Mouse (Mus musculus) embryo, embryonic 10.5 days (tissue): Measurements from ENCODE around the gene Adamts9.
A peak's percentile ranks its signal among the peaks of the same experiment; 100 is the strongest.

ENCODE experiments used
- DNase-seq: peaks from one replicate; pipeline ENCODE4 v3.0.0-alpha.2; 2015; ENCODE audit warnings: low spot score

Gene Adamts9

DNA sequence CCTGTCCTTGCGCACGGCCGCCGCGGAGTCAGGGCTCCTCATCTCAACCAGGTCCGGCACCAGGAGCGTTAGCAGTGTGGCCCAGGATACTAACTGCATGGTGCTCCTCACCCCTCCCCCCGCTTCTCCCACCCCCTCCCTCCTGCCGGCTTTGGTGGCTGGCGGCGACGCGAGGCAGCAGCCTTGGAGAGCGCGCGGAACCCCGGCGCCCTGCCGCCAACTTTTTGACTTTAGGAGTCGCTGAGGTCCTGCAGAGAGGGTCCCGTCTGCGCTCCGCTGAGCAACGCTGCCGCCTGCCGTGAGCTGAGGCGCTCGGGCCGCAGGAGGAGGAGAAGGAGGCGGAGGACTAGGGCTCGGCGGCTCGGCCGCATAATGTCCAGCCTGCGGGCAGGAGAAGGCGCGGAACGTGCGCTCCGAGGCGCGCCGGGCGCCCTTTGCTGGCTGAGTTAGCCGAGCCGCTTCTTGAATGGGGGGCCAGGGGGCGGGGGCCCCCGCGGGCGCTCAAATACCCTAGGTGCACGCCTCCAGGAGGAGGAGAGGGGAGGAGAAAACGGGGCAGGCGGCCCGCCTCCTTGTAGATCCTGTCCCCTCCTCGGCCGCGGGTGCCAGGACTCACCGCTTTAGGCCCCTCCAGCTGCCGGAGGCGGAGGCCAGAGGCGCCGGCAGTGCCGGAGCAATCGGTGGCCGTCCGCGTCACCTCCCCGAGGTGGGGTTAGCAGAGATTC lies at the start of gene Adamts9:
Gene Adamts9, minus strand, starts transcription at position 436 of the 725 bp plus-strand sequence.
- DNase-seq, result peak; percentile 86

DNA sequence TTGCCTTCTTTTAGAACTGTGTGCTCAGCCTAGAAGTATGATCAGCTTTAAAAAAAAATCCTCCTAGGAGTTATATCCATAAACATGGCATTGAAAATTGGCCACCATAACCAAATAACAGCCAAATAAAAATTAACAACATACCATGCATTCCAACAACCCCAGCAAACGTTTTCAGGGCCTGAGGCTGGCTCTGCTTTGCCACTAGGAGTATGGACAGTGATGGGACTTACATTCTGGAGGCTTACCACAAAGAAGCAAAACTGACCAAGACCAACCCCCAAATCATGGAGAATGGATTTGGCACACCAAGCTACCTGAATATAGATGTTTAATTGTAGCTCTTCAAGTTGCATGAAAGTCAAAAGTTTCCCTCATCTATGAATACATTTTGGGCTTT lies 48.3 kb upstream of the Adamts9 start:
- DNase-seq, result no peak

DNA sequence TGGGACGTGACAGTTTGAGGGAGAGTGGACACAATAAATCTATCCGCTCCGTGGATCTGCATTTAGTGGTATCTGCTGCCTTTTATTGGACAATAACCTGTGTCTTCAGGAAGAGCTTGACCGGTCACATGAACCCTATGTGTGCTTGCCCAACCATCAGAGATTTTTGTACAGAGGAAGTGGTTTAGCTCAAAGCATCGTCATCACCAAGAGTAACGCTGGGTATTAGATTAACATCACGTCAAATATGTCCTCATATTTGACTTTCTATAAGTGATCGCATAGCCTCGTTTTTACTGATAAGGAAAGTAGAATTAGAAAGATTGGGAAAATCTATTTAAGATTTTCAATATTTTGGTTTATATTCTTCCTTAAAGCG lies 45.3 kb upstream of the Adamts9 start:
- DNase-seq, result no peak

DNA sequence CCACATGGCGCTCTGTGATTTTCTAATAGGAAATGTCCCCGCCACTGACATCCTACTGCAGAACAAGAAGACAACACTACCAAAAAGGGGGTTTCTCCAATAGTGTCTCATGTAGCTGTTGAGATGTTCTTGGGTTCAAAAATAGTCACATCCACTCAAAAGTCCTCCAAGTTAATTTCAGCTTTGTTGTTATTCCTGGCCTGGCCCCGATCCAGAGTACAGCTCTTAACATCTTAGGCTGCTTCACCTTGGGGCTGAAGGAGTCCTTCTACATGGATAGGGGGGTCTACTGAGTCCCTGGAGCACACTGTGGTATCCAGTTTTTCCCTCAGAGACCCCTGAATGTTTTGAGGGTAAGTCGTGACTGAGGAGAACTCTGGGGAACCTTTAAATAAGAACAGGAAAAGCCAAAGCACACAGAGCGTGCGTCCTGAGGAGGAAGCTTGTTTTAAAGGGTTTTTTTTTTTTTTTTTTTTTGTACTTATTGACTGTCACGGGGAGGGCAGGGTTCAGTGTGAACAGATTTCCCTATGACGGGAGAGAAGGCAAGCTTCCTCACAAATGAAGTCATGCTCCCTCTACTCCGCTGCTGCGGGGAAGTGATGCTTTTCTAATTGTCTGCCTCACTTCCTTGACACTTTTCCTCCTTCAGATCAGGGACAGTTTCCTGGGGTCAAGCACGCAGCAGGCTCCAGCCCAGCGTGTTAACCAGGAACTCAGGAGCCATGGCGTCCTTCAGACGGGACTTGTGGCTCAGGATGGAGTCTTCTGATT lies 44.7 kb upstream of the Adamts9 start:
- DNase-seq, result no peak

GRCm38 (mm10) chr6:92987366-92987765 lies 44.1 kb upstream of the Adamts9 start:
- DNase-seq, result no peak

DNA sequence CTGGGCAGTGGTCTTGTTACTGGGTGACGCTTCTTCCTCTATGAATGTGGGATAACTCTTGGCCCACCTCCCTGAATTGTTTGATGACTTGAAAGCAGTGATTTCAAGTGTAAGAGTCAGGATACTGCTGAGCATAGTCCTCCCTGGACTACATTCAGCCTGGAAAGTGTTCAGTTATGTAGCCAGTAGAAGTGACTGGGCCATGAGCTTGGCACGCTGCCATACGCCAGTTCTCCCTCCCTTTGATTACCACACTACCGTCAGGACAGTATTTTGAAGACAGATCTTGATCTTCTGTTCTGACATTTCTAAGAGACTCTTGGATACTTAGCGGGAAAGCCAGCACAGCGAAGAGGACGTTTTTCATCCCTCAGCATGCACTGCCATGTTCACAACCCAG lies 40.1 kb upstream of the Adamts9 start:
- DNase-seq, result no peak

DNA sequence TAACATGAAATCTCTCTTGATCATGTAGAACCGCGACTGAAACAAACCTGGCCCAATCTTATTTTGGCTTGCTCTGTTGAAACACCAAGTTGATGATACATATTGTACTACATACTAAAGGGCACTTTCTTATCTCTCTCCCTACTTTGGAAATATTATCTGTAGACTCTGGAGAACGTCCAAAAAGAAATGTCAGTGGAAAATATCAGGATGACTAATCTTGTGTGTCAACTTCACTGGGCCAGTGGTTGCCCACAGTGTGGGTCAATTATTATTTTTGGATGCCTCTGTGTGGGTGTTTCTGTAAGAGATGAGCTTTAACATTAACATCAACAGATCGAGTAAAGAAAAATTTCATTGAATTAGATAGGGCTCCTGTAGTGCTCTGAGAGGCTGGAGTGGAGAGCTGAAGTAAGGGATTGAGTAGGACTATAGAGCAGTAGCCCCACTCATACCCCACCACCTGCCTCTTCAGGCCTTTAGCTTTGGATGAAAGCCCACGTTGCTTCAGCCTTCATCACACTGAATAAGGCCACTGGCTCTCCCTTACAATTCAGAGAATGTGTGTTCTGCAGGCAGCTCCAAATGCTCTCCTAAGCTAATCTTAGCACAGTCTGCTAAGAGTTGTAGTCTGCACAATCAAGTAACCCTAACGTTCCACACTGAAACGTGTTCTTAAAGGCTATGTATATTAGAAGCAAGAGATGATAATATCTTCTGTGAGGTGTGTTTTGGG lies 38.3 kb upstream of the Adamts9 start:
- no peak for DNase-seq

GRCm38 (mm10) chr6:92973340-92973739 lies 30.0 kb upstream of the Adamts9 start:
- no peak for DNase-seq

- DNase-seq, result no peak
Observed at GRCm38 (mm10) chr6:92968718-92969117, 25.4 kb upstream of the Adamts9 start.

- DNase-seq, result peak; percentile 14
Observed at GRCm38 (mm10) chr6:92968216-92968615, 24.9 kb upstream of the Adamts9 start.

GRCm38 (mm10) chr6:92962966-92963365 lies 19.7 kb upstream of the Adamts9 start:
- DNase-seq, result no peak

DNA sequence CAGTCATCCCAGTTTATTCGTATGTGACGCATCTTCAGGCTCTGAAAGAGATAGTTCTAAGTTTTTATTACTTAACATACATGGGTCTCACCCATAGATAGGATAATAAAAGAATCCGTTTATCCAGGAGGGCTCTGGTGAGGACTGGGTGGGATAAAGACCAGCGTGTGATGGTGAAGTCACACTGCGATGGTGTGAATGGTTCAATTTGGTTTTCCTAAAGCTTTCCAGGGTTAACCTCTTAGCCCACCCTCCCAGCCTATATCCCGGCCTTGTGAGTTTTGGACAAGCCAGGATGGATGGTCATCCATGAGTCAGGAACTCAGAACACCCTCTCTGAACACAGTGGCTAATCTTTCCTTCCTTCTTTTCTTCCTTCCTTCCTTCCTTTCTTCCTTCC lies 17.7 kb upstream of the Adamts9 start:
- DNase-seq, result no peak

GRCm38 (mm10) chr6:92959416-92959815 lies 16.1 kb upstream of the Adamts9 start:
- no peak for DNase-seq

GRCm38 (mm10) chr6:92947337-92948042 lies 4.2 kb upstream of the Adamts9 start:
- DNase-seq, result no peak

DNA sequence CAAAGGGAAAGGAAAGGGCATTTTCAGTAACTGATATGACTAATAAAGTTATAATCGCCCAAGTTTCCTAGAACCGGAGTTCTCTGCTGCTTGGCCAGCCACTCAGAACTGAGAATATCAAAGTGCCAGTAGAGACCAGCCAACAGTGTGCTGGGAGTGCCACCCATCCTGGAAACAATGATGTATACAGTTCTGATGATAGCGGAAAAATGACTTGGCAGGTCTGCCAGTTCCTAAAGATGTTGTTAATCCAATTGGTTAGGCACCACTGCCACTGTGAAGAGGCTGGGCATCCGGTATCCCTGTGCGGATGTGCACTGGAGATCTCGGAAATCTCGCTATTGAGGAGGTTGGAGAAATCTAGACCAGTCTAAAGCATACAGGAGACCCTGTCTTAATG lies 1.4 kb upstream of the Adamts9 start:
- DNase-seq, result no peak

DNA sequence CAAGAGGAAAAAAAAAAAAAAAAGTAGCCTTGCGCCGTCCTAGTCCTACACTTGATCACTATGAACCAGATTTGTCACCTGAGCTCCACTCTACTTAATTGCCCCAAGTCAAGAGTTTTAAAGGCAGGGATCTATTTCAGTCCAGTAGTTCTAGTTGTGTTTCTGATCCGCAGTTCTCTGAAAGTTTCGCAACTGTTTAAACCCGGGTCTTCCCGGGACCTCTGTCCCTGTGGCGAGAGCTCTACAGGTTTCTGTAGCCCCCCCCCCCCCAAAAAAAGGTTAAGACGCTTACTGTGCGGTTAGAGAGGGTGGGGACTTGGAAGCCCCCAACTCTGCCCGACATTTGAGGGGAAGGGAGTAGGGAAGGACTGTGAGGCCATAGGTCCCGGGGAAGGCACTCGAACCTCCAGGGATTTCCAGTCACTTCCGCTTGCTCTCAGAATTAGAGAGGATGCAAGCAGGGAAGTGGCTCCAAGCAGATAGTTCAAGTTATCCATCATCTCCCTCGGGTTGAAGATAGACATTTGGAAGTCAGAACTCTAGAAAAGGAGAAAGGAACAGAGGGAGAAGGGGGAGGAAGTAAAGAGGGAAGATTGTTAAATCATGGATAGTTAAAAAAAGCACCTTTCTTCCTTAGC lies 875 bp upstream of the Adamts9 start:
- DNase-seq, result peak; percentile 37

GRCm38 (mm10) chr6:92941756-92942420 lies 1.4 kb downstream of the Adamts9 start:
- DNase-seq, result peak; percentile 60

DNA sequence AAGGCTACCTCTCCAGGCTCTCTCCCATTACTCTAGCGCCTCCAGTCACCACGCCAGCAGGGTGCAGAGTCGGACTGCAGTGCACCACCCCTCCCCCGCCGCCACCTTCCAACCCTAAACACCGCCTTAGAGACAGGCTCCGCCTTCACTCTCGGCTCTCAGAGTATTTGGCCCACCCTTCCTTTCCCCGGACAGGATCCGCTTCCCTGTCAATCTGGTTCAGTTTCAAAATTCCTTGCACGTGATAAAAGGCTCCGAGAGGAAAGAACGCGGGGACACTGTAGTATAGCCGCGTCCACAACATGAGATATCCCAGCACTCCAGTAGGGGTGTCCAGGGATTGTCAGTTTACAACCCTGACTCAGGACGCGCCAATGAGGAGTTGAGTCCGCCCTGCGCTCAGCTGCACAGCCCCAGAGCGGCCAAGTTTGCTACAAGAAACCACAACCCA lies 2.0 kb downstream of the Adamts9 start:
- peak; percentile 88 for DNase-seq

DNA sequence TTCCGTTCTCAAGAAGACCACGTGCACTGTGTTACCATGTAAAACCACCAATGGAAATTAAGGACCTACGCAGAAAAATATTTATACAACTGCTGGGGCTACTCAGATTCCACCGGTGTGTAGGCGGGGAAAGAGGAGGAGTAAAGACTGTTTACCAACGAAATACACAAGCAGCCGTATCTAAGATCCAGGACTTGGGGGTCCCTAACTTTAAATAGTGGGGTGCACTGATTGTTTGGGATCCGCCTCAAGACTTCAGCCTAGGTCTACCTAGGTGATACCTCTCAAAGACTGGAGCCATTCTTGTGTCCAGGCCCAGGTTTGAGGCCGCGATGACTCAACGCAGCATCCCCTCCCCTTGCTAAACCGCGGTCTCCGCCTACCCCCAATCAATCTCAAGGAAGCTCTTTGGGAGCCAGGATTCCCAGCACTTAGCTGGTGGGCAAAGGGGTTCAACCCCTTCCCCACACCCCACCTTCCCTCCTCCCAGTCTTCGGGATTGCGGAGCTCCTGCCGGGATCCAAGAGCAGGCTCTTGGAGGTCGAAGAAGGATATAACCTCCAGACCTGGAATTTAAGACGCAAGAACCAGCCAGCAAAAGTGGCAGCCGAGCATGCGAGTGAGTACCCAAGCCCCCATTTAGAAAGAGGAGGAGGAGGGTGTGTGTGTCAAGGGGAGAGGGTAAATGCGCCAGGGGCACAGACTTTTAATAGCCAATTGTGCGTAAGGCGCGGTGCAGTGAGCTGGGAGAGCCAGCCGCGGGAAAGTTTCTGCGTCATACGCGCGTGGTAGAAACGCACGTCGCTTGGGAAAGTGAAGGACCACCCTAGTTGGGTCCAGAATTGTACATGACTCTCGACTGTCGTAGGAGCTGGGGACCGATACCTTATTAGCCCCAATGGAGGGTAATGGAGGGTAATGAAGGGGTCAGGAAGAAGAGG lies 2.8 kb downstream of the Adamts9 start:
- peak; percentile 67 for DNase-seq

DNA sequence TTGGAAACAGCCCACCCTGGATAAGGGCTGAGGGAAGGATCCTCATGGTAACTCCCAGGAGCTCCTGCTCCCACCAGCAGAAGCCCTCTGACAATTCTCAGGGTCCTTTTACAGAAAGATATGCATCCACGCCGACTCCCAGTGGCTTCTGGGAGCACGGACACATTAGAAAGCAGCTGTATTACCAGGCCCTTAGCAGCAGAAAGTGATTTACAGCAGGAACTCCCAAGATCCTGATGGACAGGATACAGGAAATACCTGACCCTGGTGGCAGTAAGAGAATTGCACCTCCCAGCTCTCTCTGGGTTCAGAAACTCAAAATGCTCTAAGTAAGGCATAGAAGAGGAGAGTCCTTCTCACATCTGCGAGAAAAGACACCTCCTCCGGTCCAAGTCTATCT lies 15.0 kb downstream of the Adamts9 start:
- DNase-seq, result no peak
